Mouse (Mus musculus) heart, embryonic 11.5 days (tissue): Measurements from ENCODE around the gene Zfp704. TPM values are rescaled to one million over a fixed set of nuclear protein-coding genes. Genes with fewer than 3 reads are reported as not detected.
A peak's percentile ranks its signal among the peaks of the same experiment; 100 is the strongest.

ENCODE experiments used
- ATAC-seq: fragments of 200-750 bp; cut with Nextera tagmentation; replicated peaks from 2 replicates; pipeline ENCODE4 v1.8.0; 2017; ENCODE audit warnings: moderate library complexity; ENCODE audit not compliant: insufficient number of reproducible peaks, low FRiP score, low TSS enrichment
- H3K27ac ChIP-seq: fragments of 300-500 bp; sonication (generic); 2 replicates; pipeline ENCODE4 v1.5.1; 2014; ENCODE audit warnings: mild to moderate bottlenecking, low read depth, low read length
- H3K27me3 ChIP-seq: fragments of 300-500 bp; sonication (generic); 2 replicates; pipeline ENCODE4 v1.6.1; 2014; ENCODE audit warnings: mild to moderate bottlenecking, low read length, mixed read lengths; ENCODE audit not compliant: control insufficient read depth, insufficient read depth
- H3K36me3 ChIP-seq: fragments of 300-500 bp; sonication (generic); 2 replicates; pipeline ENCODE4 v1.6.1; 2014; ENCODE audit warnings: mild to moderate bottlenecking, low read length, moderate library complexity, mixed read lengths; ENCODE audit not compliant: control insufficient read depth, insufficient read depth
- H3K4me1 ChIP-seq: fragments of 300-500 bp; sonication (generic); 2 replicates; pipeline ENCODE4 v1.6.1; 2014; ENCODE audit warnings: low read length; ENCODE audit not compliant: control insufficient read depth, insufficient read depth
- H3K4me2 ChIP-seq: fragments of 300-500 bp; sonication (generic); 2 replicates; pipeline ENCODE4 v1.6.1; 2014; ENCODE audit warnings: mild to moderate bottlenecking, moderate library complexity
- H3K4me3 ChIP-seq: fragments of 300-500 bp; sonication (generic); 2 replicates; pipeline ENCODE4 v1.5.1; 2014; ENCODE audit warnings: low read depth, low read length
- H3K9ac ChIP-seq: fragments of 300-500 bp; sonication (generic); 2 replicates; pipeline ENCODE4 v1.6.1; 2014; ENCODE audit warnings: mild to moderate bottlenecking, low read depth, low read length, moderate library complexity
- H3K9me3 ChIP-seq: fragments of 300-500 bp; sonication (generic); replicated peaks from 2 replicates; pipeline ENCODE4 v1.6.1; 2016; ENCODE audit warnings: low read length; ENCODE audit not compliant: control insufficient read depth
- WGBS: fragments of 180-500 bp; shearing (Covaris S2); extraction: QIAGEN DNeasy Blood & Tissue Kit; methylation state at CpG from one replicate; pipeline ENCODE4 v1.1.7; 2014; ENCODE audit not compliant: insufficient replicate concordance; 5-methylcytosine and 5-hydroxymethylcytosine counted together
- polyA plus RNA-seq: library from polyadenylated mRNA; unstranded; fragments of >200 nt; fragmentation: Nextera tagmentation; extraction: Ambion mirVana; gene quantifications from 2 replicates; pipeline ENCODE4 v1.2.1, GENCODE M21; 2014

The Zfp704 gene
- polyA plus RNA-seq, 1 experiment from 2014 or later: 7.9 TPM

- Histone ChIP-seq H3K9ac (no peak overlapping the region), H3K9me3 (no peaks in the 10 kb centered on the region), H3K36me3 (no peaks in the 10 kb centered on the region), H3K4me1 (peaks cover 32% of the 10 kb centered on the region), H3K27me3 (no peaks in the 10 kb centered on the region), H3K4me3 (no peak overlapping the region), H3K4me2 (no peak overlapping the region), H3K27ac (no peak overlapping the region)
- no peak for ATAC-seq
- 81% methylated on average over 4 of the region's 4 CpGs for WGBS
Observed at GRCm38 (mm10) chr3:9543463-9543862, 66.4 kb downstream of the Zfp704 start.

GRCm38 (mm10) chr3:9541561-9541960, 68.3 kb downstream of the Zfp704 start:
- no peak for ATAC-seq
- no peaks in the 10 kb centered on the region for H3K36me3 ChIP-seq
- no peak overlapping the region for H3K27ac ChIP-seq
- H3K4me2 ChIP-seq: no peak overlapping the region
- peaks cover 19% of the 10 kb centered on the region for H3K4me1 ChIP-seq
- H3K9me3 ChIP-seq: no peaks in the 10 kb centered on the region
- no peak overlapping the region for H3K4me3 ChIP-seq
- H3K27me3 ChIP-seq: no peaks in the 10 kb centered on the region
- no peak overlapping the region for H3K9ac ChIP-seq
- 87% methylated on average over 14 of the region's 14 CpGs for WGBS

- H3K27me3 ChIP-seq: no peaks in the 10 kb centered on the region
- H3K4me3 ChIP-seq: no peak overlapping the region
- 76% methylated on average over 2 of the region's 2 CpGs for WGBS
- no peak overlapping the region for H3K27ac ChIP-seq
- ATAC-seq: no peak
- H3K4me1 ChIP-seq: peaks cover 4% of the 10 kb centered on the region; the same call in 1 of the 2 replicates
- H3K4me2 ChIP-seq: no peak overlapping the region
- no peaks in the 10 kb centered on the region for H3K36me3 ChIP-seq
- no peak overlapping the region for H3K9ac ChIP-seq
- no peaks in the 10 kb centered on the region for H3K9me3 ChIP-seq
Observed at GRCm38 (mm10) chr3:9538510-9538909, 71.4 kb downstream of the Zfp704 start.

GRCm38 (mm10) chr3:9537889-9538288, 72.0 kb downstream of the Zfp704 start:
- no peaks in the 10 kb centered on the region for H3K27me3 ChIP-seq
- no peak overlapping the region for H3K27ac ChIP-seq
- no peak for ATAC-seq
- WGBS: 68% methylated on average over 7 of the region's 7 CpGs
- H3K4me2 ChIP-seq: no peak overlapping the region
- H3K4me3 ChIP-seq: no peak overlapping the region
- H3K4me1 ChIP-seq: peaks cover 4% of the 10 kb centered on the region; the same call in 1 of the 2 replicates
- no peaks in the 10 kb centered on the region for H3K9me3 ChIP-seq
- H3K9ac ChIP-seq: no peak overlapping the region
- H3K36me3 ChIP-seq: no peaks in the 10 kb centered on the region

GRCm38 (mm10) chr3:9530097-9530780, 79.6 kb downstream of the Zfp704 start:
- H3K27ac ChIP-seq: no peak overlapping the region
- WGBS: 77% methylated on average over 9 of the region's 9 CpGs
- no peaks in the 10 kb centered on the region for H3K27me3 ChIP-seq
- peaks cover 4% of the 10 kb centered on the region; the same call in 1 of the 2 replicates for H3K36me3 ChIP-seq
- H3K9me3 ChIP-seq: no peaks in the 10 kb centered on the region
- H3K9ac ChIP-seq: no peak overlapping the region
- no peak overlapping the region for H3K4me3 ChIP-seq
- no peaks in the 10 kb centered on the region for H3K4me1 ChIP-seq
- ATAC-seq: no peak
- no peak overlapping the region for H3K4me2 ChIP-seq

GRCm38 (mm10) chr3:9524429-9524828, 85.5 kb downstream of the Zfp704 start:
- Histone ChIP-seq H3K4me1 (peaks cover 37% of the 10 kb centered on the region), H3K27ac (no peak overlapping the region)
- ATAC-seq: no peak

GRCm38 (mm10) chr3:9523081-9523932, 86.6 kb downstream of the Zfp704 start:
- no peak overlapping the region for H3K4me2 ChIP-seq
- no peaks in the 10 kb centered on the region for H3K27me3 ChIP-seq
- H3K36me3 ChIP-seq: no peaks in the 10 kb centered on the region
- H3K27ac ChIP-seq: 0 out of 2 replicates have a peak overlapping the region, but pooled peaks have one; percentile 16
- ATAC-seq: no peak
- H3K4me3 ChIP-seq: no peak overlapping the region
- no peaks in the 10 kb centered on the region for H3K9me3 ChIP-seq
- H3K4me1 ChIP-seq: peaks cover 37% of the 10 kb centered on the region
- 65% methylated on average over 18 of the region's 18 CpGs for WGBS
- H3K9ac ChIP-seq: no peak overlapping the region; the same call in 1 of the 2 replicates

More at GRCm38 (mm10) chr3:9524429-9524828, 85.5 kb downstream of the Zfp704 start:
- H3K4me3 ChIP-seq: no peak overlapping the region
- H3K9ac ChIP-seq: no peak overlapping the region
- H3K27me3 ChIP-seq: no peaks in the 10 kb centered on the region
- H3K4me2 ChIP-seq: no peak overlapping the region
- H3K9me3 ChIP-seq: no peaks in the 10 kb centered on the region
- no peaks in the 10 kb centered on the region for H3K36me3 ChIP-seq
- 65% methylated on average over 5 of the region's 5 CpGs for WGBS

GRCm38 (mm10) chr3:9522009-9522408, 87.9 kb downstream of the Zfp704 start:
- Histone ChIP-seq H3K9me3 (no peaks in the 10 kb centered on the region), H3K27ac (no peak overlapping the region), H3K4me3 (no peak overlapping the region), H3K27me3 (no peaks in the 10 kb centered on the region), H3K36me3 (no peaks in the 10 kb centered on the region), H3K4me2 (no peak overlapping the region), H3K4me1 (peaks cover 37% of the 10 kb centered on the region), H3K9ac (no peak overlapping the region)
- no peak for ATAC-seq
- 49% methylated on average over 6 of the region's 6 CpGs for WGBS
